Mouse (Mus musculus) right cerebral cortex, adult 18-20 months (tissue): ENCODE measurements around the gene Rbfox1.

Source experiments
- DNase-seq: peaks from one replicate; pipeline ENCODE4 v3.0.0; 2022; ENCODE audit warnings: mixed read lengths

Rbfox1 gene

DNA sequence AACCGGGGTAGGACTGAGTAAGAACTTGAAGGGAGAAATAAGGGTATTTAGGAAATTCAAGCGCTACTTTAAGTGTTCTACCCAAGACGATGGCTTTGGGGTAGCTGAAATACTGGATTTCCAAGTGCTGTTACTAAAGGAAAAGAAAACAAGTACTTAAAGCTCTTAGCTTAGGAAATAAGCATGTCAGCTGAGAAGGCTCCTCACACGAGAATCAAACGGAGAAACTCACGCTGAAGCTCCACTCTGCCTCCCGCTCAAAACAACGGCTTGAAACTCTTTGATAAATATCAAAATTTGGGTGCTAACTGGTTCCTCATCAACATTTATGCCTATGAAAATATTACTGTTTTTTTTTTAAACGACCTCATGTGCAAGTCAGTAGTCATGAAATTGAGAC lies 1166.8 kb downstream of the Rbfox1 start:
- DNase-seq = no peak

- DNase-seq = no peak
Observed at GRCm38 (mm10) chr16:7052408-7052807, 1167.3 kb downstream of the Rbfox1 start.

- no peak for DNase-seq
Observed at GRCm38 (mm10) chr16:7057789-7058188, 1172.6 kb downstream of the Rbfox1 start.

- no peak for DNase-seq
Observed at GRCm38 (mm10) chr16:7058556-7058955, 1173.4 kb downstream of the Rbfox1 start.

GRCm38 (mm10) chr16:7059596-7059995 lies 1174.4 kb downstream of the Rbfox1 start:
- DNase-seq = no peak

- no peak for DNase-seq
Observed at GRCm38 (mm10) chr16:7060864-7061263, 1175.7 kb downstream of the Rbfox1 start.

DNA sequence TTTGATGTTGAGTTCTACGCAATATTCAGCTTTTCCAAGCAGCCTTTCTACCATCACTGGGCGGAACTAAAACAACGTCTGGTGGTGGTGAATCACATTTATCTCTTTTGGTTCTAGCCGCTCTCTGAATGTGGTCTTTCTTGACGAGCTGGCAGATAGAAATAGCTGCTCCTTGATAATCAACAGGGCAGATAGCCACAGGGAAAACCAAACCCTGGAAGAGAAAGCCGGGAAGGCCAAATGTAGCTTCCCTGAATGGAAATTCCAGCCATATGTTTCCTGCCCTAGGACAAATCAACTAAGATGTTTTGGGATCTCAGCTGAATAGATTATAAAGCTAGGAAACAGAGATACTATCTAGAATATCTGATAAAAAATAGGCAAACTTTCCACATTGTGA lies 1177.4 kb downstream of the Rbfox1 start:
- DNase-seq = no peak

DNA sequence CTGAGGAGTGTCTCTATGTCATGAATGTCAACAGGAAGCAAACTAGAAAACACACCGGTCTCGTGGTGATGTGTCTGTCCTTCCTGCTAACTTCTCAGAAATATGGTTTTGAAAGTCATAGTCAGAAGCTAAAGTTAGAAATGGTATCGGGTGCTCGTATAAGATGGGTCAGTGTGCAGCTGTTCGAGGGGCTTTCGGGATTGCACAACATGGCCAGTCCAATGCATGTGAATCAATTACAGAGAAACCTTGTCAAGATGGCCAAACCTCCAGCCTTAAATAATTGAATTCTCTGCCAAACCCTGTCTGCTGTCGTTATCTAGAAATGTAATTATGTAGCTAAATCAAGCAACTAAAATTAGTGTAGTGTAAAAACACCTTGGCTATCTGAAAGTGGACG lies 1182.0 kb downstream of the Rbfox1 start:
- DNase-seq = no peak

- no peak for DNase-seq
Observed at GRCm38 (mm10) chr16:7069599-7069998, 1184.4 kb downstream of the Rbfox1 start.

GRCm38 (mm10) chr16:7074786-7075185 lies 1189.6 kb downstream of the Rbfox1 start:
- no peak for DNase-seq

GRCm38 (mm10) chr16:7075749-7076148 lies 1190.6 kb downstream of the Rbfox1 start:
- DNase-seq = no peak

- no peak for DNase-seq
Observed at GRCm38 (mm10) chr16:7076305-7076704, 1191.2 kb downstream of the Rbfox1 start.

GRCm38 (mm10) chr16:7076707-7077106 lies 1191.6 kb downstream of the Rbfox1 start:
- DNase-seq = no peak

- DNase-seq = peak; percentile 28
Observed at GRCm38 (mm10) chr16:7081074-7081568, 1196.0 kb downstream of the Rbfox1 start.

DNA sequence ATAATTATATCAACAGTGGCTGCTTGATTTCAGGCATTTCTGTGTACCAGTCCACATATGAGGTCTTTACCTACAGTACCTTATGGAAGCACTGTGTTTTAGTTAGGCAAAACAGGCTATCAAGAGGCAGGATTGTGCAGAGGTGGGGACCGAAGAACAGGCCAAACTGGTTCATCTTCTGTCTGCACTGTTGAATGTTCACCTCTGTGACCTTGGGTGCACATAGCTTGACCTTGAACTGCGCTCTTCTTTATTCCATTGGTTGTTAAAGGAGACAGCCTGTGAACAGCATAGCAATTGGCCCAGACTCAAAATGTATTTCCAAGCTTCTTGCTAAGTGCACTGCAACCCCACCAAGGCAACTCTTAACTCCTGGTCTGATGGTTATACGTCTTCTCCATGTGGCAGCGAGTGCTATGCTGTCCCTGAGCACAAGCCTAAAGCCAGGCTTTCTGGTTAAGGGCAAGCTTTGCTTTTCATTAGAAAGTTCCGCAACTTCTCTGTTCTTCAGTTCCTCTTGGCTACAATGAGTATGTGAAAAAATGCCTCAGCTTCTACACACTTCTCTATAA lies 1196.6 kb downstream of the Rbfox1 start:
- DNase-seq = no peak

DNA sequence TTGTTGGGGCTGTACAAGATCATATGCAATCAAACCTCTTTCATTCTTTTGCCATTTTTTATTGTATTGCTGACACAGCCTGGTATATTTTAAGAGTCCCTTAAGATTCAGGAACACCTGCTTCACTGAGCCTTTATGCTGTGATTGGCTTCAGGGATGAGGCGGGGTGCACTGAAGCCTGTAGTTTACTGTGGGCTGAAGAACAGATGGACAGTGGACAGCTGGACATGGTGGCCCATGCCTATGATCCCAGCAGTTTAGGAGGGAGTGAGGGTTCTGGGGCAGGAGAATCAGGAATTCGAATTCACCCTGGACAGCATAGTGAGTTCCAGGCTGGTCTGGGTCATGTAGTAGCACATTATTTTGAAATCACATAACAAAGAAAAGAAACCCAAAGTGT lies 1198.8 kb downstream of the Rbfox1 start:
- DNase-seq = no peak

DNA sequence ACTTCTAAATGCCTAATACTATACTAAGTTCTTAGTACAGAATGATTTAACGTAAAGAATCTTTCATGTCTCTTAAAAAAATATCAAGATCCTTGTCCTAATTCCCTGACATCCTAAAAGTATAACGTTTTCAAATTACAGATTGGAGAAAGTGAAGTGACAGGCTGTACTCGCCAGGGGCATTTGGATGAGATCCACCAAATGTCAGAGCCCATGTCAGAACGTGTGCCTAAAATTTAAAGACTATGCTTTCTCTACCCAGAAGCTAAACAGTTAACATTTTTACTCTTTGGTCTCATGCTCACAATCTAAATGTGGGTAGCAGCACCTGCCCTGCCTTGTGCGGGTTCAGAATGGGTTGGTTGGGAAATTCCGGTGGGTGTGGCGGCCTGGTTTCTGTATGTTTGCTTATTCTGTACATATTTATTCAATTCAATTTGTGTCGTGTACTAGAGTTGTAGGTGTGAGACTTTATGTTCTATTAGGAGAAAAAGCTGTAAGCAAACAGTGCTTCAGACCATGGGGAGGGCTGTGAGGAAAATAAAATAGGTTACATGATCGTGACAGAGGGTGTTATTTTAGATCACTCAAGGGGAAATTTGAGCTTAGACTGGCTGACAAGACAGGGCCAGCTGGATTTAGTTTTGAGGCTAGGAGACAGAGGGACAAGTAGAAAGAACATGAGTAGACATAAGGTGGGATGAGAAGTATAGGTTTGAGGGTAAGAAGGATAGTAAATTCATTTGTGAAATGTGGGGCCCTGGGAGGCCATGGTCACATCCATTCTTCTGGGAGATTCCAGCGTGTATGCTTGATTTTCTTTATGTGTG lies 1203.7 kb downstream of the Rbfox1 start:
- no peak for DNase-seq

DNA sequence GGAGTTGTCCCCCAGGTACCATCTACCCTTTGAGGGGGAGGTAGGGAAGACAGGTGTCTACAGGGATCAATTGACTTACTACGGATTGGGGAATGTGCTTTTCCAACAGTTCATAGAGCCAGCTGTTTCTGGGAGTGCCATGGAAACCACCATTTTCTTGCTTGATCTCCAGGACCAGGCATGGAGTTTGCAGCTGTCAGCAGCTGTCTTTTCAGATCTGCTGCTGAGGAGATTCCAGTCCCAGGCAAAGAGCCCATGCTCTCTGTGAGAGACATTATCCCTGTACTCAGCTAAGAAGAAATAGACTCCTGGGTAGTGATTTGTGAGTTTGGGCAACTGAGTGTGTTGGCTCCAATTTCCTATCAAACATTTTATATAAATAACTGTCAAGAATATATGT lies 1204.3 kb downstream of the Rbfox1 start:
- no peak for DNase-seq

GRCm38 (mm10) chr16:7090205-7090604 lies 1205.0 kb downstream of the Rbfox1 start:
- DNase-seq = no peak

- no peak for DNase-seq
Observed at GRCm38 (mm10) chr16:7092811-7093210, 1207.7 kb downstream of the Rbfox1 start.

- DNase-seq = no peak
Observed at GRCm38 (mm10) chr16:7093686-7094085, 1208.5 kb downstream of the Rbfox1 start.

DNA sequence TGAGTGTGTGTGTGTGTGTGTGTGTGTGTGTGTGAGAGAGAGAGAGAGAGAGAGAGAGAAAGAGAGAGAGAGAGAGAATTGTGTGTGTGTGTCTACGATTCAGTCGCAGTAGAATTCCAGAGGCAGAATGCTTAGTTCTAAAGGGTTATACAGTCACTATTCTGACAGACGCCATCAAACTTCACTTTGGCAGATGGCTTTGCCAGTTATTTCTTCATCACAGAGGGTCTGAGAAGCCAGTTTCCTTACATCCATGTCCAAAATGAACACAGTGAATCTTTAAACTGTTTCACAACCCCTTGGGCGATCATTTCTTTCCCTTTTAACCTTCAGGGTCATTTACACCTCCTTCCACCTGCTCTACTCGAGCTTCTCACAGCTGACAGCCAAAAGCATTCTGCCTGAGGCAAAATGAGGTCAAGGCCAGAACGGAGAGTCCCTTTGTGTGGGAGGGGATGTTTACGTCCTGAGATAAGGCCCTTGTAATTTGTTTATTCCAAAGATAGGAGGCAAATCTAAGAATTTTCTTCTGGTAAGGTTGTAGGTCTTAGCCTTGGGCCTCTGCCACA lies 1209.1 kb downstream of the Rbfox1 start:
- no peak for DNase-seq

DNA sequence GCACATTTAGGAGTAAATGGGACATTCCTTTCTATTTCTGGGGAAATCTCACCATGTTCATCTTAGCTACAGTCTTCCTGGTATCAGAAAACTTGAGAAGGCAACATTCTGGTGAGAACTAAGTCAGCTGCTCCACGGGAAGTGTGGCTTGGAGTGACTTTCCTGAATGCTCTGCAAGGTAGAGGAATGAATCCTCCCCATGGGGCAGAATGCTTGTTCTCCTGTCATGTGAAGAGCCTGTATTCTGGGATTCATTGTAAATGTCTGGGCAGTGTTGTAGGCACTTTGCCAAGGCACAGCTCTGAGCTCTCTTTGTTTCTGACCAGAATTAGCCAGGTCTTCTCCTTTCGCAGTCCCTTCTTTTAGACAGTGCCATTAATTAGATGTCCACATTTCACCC lies 1211.9 kb downstream of the Rbfox1 start:
- DNase-seq = no peak
